In the genomic region with DNA sequence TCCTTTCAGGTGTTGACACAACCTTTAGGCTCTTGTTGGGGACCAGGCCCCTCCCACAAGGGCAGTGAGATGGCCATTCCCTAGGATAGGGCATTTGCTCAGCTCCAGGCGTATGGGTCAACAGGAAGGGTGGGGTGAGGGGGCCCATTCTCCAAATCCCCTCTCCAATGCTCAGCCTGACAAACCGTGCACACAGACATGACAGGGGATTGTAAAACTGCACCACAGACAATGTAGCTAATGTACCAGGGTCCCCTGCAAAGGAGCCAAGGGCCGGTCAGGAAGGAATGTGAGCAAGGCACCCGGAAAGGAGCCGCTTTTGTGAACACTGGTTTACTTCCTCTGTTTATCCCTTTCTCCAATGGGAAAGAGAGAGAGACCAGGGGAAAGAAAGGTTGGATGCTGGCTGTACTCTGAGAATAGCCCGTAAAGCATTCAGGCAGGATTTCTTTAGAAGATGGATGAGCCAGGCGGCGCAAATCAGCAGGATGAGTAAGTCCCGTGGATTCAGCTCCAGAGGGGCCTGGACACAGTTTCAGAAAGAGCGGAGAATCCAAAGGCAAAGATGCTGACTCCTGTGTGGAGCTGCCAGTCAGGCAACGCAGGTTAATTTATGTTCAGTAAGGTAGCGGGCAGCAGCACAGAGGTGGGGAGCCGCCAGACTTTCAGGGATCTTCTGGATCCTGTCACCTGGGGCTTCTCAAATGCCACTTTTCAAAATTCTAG, we compare ENCODE assay signal across 20 mouse cellular contexts. TPM values are rescaled to one million over a fixed set of nuclear protein-coding genes. Genes with fewer than 3 reads are reported as not detected.
A peak's percentile ranks its signal among the peaks of the same experiment; 100 is the strongest.
DNase-seq lines count a peak whose midpoint lies in the region; ATAC-seq and TF ChIP-seq lines count a peak whose summit lies in the region.
"Had no signal": no experiment of that assay in that cellular context is flagged by ENCODE, and none has a peak within 500 bp of the region (broad histone marks: within the 10 kb centered on the region; RNA-seq: fewer than 3 reads in every experiment).

No protein-coding gene starts in this region.

- DNase-seq in heart, embryonic 10.5 days (ENCODE audit: low spot score), result no peak
- no peak for DNase-seq in heart, postnatal 36 days
- DNase-seq in lung, postnatal 36 days, result no peak
- no peak for DNase-seq in hindbrain, embryonic 14.5 days (ENCODE audit: low spot score)
- no peak for DNase-seq in layer of hippocampus, adult 8-10 months (ENCODE audit: low spot score in 2 of 2)
- DNase-seq in thymus, adult 2 months, result no peak
- DNase-seq: adrenal gland, postnatal 25 days; gastrocnemius, postnatal 14 days; kidney, postnatal 14 days; right cerebral cortex, adult 18-20 months had no signal

- no peaks in the 10 kb centered on the region for H3K9me3 ChIP-seq in heart, embryonic 10.5 days
- no peaks in the 10 kb centered on the region for H3K9me3 ChIP-seq in lung, embryonic 16.5 days (ENCODE audit: control insufficient read depth, low read length)
- H3K9me3 ChIP-seq in hindbrain, embryonic 14.5 days (ENCODE audit: control insufficient read depth, low read length), result no peaks in the 10 kb centered on the region
- no peaks in the 10 kb centered on the region for H3K9me3 ChIP-seq in neural tube, embryonic 13.5 days
- H3K9me3 ChIP-seq: G1E; heart, embryonic 12.5 days; limb, embryonic 12.5 days; liver, embryonic 15.5 days had no signal

- no peak overlapping the region for H3K4me3 ChIP-seq in heart, embryonic 10.5 days
- H3K4me3 ChIP-seq in lung, embryonic 16.5 days (ENCODE audit: low read length), result no peak overlapping the region
- H3K4me3 ChIP-seq in hindbrain, embryonic 14.5 days (replicated peaks; ENCODE audit: low read length), result no peak overlapping the region
- H3K4me3 ChIP-seq in neural tube, embryonic 13.5 days, result no peak overlapping the region
- no peak overlapping the region for H3K4me3 ChIP-seq in thymus, adult 2 months (ENCODE audit: control insufficient read depth, insufficient read depth, low read length)
- H3K4me3 ChIP-seq: heart, embryonic 12.5 days; limb, embryonic 12.5 days; liver, embryonic 15.5 days had no signal

- no peak overlapping the region for H3K9ac ChIP-seq in lung, embryonic 16.5 days (ENCODE audit: low read length)
- no peak overlapping the region for H3K9ac ChIP-seq in hindbrain, embryonic 14.5 days
- H3K9ac ChIP-seq in neural tube, embryonic 13.5 days, result peak overlapping the region; percentile 27; the same call in 1 of the 2 replicates
- H3K9ac ChIP-seq: heart, embryonic 12.5 days; limb, embryonic 12.5 days; liver, embryonic 15.5 days had no signal

- TF ChIP-seq POLR2A in thymus, adult 2 months (IDR thresholded peaks at IDR 0.05; ENCODE audit: control insufficient read depth, extremely low read depth, insufficient read depth, low read length, poor library complexity), result no peak

- H3K4me1 ChIP-seq in heart, embryonic 10.5 days, result 0 out of 2 replicates have a peak, but pooled peaks cover 7% of the 10 kb centered on the region
- no peaks in the 10 kb centered on the region for H3K4me1 ChIP-seq in lung, embryonic 16.5 days (replicated peaks; ENCODE audit: control insufficient read depth, insufficient read depth, low read length)
- peaks cover 4% of the 10 kb centered on the region; the same call in 1 of the 2 replicates for H3K4me1 ChIP-seq in hindbrain, embryonic 14.5 days (replicated peaks; ENCODE audit: control insufficient read depth, insufficient read depth, low read length)
- peaks cover 9% of the 10 kb centered on the region for H3K4me1 ChIP-seq in neural tube, embryonic 13.5 days (replicated peaks)
- peaks cover 11% of the 10 kb centered on the region for H3K4me1 ChIP-seq in thymus, adult 2 months (replicated peaks; ENCODE audit: control insufficient read depth, insufficient read depth, low read length)
- H3K4me1 ChIP-seq: heart, embryonic 12.5 days; liver, embryonic 15.5 days had no signal

- no peak for TF ChIP-seq CTCF in thymus, adult 2 months (IDR thresholded peaks at IDR 0.05; ENCODE audit: borderline replicate concordance, control insufficient read depth, extremely low read depth, insufficient read depth, low read length, poor library complexity)

- H3K4me2 ChIP-seq in lung, embryonic 16.5 days (ENCODE audit: low read depth, low read length), result no peak overlapping the region
- peak overlapping the region; percentile 26 for H3K4me2 ChIP-seq in hindbrain, embryonic 14.5 days (replicated peaks)
- H3K4me2 ChIP-seq in neural tube, embryonic 13.5 days, result peak overlapping the region; percentile 31
- H3K4me2 ChIP-seq: heart, embryonic 12.5 days; limb, embryonic 12.5 days; liver, embryonic 15.5 days had no signal

- peak overlapping the region; percentile 6; the same call in 1 of the 2 replicates for H3K27ac ChIP-seq in heart, embryonic 10.5 days
- no peak overlapping the region for H3K27ac ChIP-seq in lung, embryonic 16.5 days (ENCODE audit: low read length)
- H3K27ac ChIP-seq in hindbrain, embryonic 14.5 days, result no peak overlapping the region
- H3K27ac ChIP-seq in neural tube, embryonic 13.5 days (replicated peaks), result no peak overlapping the region
- H3K27ac ChIP-seq in thymus, adult 2 months (ENCODE audit: control insufficient read depth, insufficient read depth, low read length), result no peak overlapping the region
- H3K27ac ChIP-seq: limb, embryonic 12.5 days; liver, embryonic 15.5 days had no signal

- peak; percentile 69 for ATAC-seq in lung, embryonic 16.5 days (ENCODE audit: low read depth)
- no peak; the same call in 1 of the 2 replicates for ATAC-seq in hindbrain, embryonic 14.5 days (ENCODE audit: low FRiP score)
- ATAC-seq in neural tube, embryonic 13.5 days (ENCODE audit: low read depth), result peak; percentile 69

- H3K36me3 ChIP-seq in heart, embryonic 10.5 days, result no peaks in the 10 kb centered on the region
- H3K36me3 ChIP-seq in lung, embryonic 16.5 days (ENCODE audit: control insufficient read depth, insufficient read depth, low read length), result no peaks in the 10 kb centered on the region
- H3K36me3 ChIP-seq in hindbrain, embryonic 14.5 days (replicated peaks; ENCODE audit: control insufficient read depth, insufficient read depth), result no peaks in the 10 kb centered on the region
- H3K36me3 ChIP-seq in neural tube, embryonic 13.5 days, result no peaks in the 10 kb centered on the region
- peaks cover 10% of the 10 kb centered on the region for H3K36me3 ChIP-seq in thymus, adult 2 months (ENCODE audit: control insufficient read depth, insufficient read depth, low read length)
- H3K36me3 ChIP-seq: heart, embryonic 12.5 days; limb, embryonic 12.5 days; liver, embryonic 15.5 days had no signal

- no peaks in the 10 kb centered on the region for H3K27me3 ChIP-seq in heart, embryonic 10.5 days (ENCODE audit: insufficient read depth, poor library complexity, severe bottlenecking)
- H3K27me3 ChIP-seq in lung, embryonic 16.5 days (ENCODE audit: control insufficient read depth, insufficient read depth, low read depth, low read length), result no peaks in the 10 kb centered on the region
- H3K27me3 ChIP-seq in hindbrain, embryonic 14.5 days (ENCODE audit: control insufficient read depth, insufficient read depth, low read length), result no peaks in the 10 kb centered on the region
- no peaks in the 10 kb centered on the region for H3K27me3 ChIP-seq in neural tube, embryonic 13.5 days
- H3K27me3 ChIP-seq in thymus, adult 2 months (ENCODE audit: control insufficient read depth, insufficient read depth, low read length), result no peaks in the 10 kb centered on the region
- H3K27me3 ChIP-seq: heart, embryonic 12.5 days; limb, embryonic 12.5 days; liver, embryonic 15.5 days had no signal

- intact Hi-C loops in heart, postnatal 36 days (cut with DNase I), result no loop called here

- 58% methylated on average over 13 of the region's 13 CpGs for WGBS in heart, embryonic 10.5 days
- 39% methylated on average over 13 of the region's 13 CpGs for WGBS in lung, embryonic 16.5 days
- WGBS in hindbrain, embryonic 14.5 days, result 34% methylated on average over 13 of the region's 13 CpGs
- WGBS in neural tube, embryonic 13.5 days, result 13% methylated on average over 13 of the region's 13 CpGs
- 93% methylated on average over 13 of the region's 13 CpGs for WGBS in thymus, adult 2 months

RNA-seq across cellular contexts. Expression of gene 4930412O13Rik, which starts 28.0 kb away (rescaled TPM):
- polyA plus RNA-seq in heart, embryonic 10.5 days (2016; fragmentation: Nextera tagmentation; extraction: Ambion mirVana), result 1.1 and 2.6 TPM in 2 replicates
- not detected for total RNA-seq in heart, postnatal 36 days (2021)
- not detected in 2 replicates for polyA plus RNA-seq in lung, embryonic 16.5 days (2015; fragmentation: Nextera tagmentation; extraction: Ambion mirVana)
- polyA plus RNA-seq in hindbrain, embryonic 14.5 days (2014; fragmentation: Nextera tagmentation; extraction: Ambion mirVana), result 0.36 and 0.52 TPM in 2 replicates
- polyA plus RNA-seq in neural tube, embryonic 13.5 days (2015; fragmentation: Nextera tagmentation; extraction: Ambion mirVana), result 0.29 TPM in 1 of 2 replicates, not detected in the other
- not detected for total RNA-seq in layer of hippocampus, adult 8-10 months (2022)
- polyA plus RNA-seq in thymus, adult 2 months (2012; rRNA removed), result not detected in 2 replicates
- total RNA-seq: G1E; gastrocnemius, postnatal 14 days; hematopoietic stem cell, adult 5-6 weeks; layer of hippocampus, postnatal 14 days; megakaryocyte-erythroid progenitor cell, adult 5-6 weeks had no signal
- polyA plus RNA-seq: G1E; limb, embryonic 12.5 days; spleen, adult 2 months had no signal

RNA-seq across cellular contexts. Expression of gene 9230102O04Rik, which starts 36.3 kb away (rescaled TPM):
- polyA plus RNA-seq in heart, embryonic 10.5 days (2016; fragmentation: Nextera tagmentation; extraction: Ambion mirVana), result 0.76 TPM in 1 of 2 replicates, not detected in the other
- not detected for total RNA-seq in heart, postnatal 36 days (2021)
- polyA plus RNA-seq in lung, embryonic 16.5 days (2015; fragmentation: Nextera tagmentation; extraction: Ambion mirVana), result not detected in 2 replicates
- 1.1 and 1.2 TPM in 2 replicates for polyA plus RNA-seq in hindbrain, embryonic 14.5 days (2014; fragmentation: Nextera tagmentation; extraction: Ambion mirVana)
- polyA plus RNA-seq in neural tube, embryonic 13.5 days (2015; fragmentation: Nextera tagmentation; extraction: Ambion mirVana), result 1.1 TPM in 1 of 2 replicates, not detected in the other
- total RNA-seq in layer of hippocampus, adult 8-10 months (2022), result not detected
- not detected in 2 replicates for polyA plus RNA-seq in thymus, adult 2 months (2012; rRNA removed)
- total RNA-seq: adrenal gland, postnatal 25 days; gastrocnemius, postnatal 14 days; hematopoietic stem cell, adult 5-6 weeks; layer of hippocampus, postnatal 14 days; megakaryocyte-erythroid progenitor cell, adult 5-6 weeks had no signal
- polyA plus RNA-seq: heart, embryonic 12.5 days; limb, embryonic 12.5 days; liver, embryonic 15.5 days; spleen, adult 2 months had no signal

RNA-seq across cellular contexts. Expression of gene Gata3, which starts 36.8 kb away (rescaled TPM):
- polyA plus RNA-seq in heart, embryonic 10.5 days (2016; fragmentation: Nextera tagmentation; extraction: Ambion mirVana), result 9.1 and 21.7 TPM in 2 replicates
- total RNA-seq in heart, postnatal 36 days (2021), result 1 to 10 TPM in 1 of 2 experiments, under 1 TPM in 1; 0.47 to 2.2 TPM
- polyA plus RNA-seq in lung, embryonic 16.5 days (2015; fragmentation: Nextera tagmentation; extraction: Ambion mirVana), result 5.0 and 5.4 TPM in 2 replicates
- 28.2 and 29.0 TPM in 2 replicates for polyA plus RNA-seq in hindbrain, embryonic 14.5 days (2014; fragmentation: Nextera tagmentation; extraction: Ambion mirVana)
- polyA plus RNA-seq in neural tube, embryonic 13.5 days (2015; fragmentation: Nextera tagmentation; extraction: Ambion mirVana), result 10.1 and 12.4 TPM in 2 replicates
- under 1 TPM in 2 of 4 experiments, not detected in 2; 0.09 to 0.47 TPM for total RNA-seq in layer of hippocampus, adult 8-10 months (2022)
- polyA plus RNA-seq in thymus, adult 2 months (2012; rRNA removed), result 87.2 and 126 TPM in 2 replicates
